In genomic region chr3:135887856-135888155, GRCm38 (mm10) we compare ENCODE assay signal across 13 mouse cellular contexts.
DNase-seq lines count a peak whose midpoint lies in the region; ATAC-seq lines count a peak whose summit lies in the region.
"Had no signal": no experiment of that assay in that cellular context is flagged by ENCODE, and none has a peak within 500 bp of the region (broad histone marks: within the 10 kb centered on the region; RNA-seq: fewer than 3 reads in every experiment).

No protein-coding gene starts in this region.

- ATAC-seq in hindbrain, embryonic 14.5 days (ENCODE audit: low FRiP score), result peak; percentile 69; the same call in 1 of the 2 replicates
- peak; percentile 87 for ATAC-seq in midbrain, embryonic 14.5 days (ENCODE audit: low FRiP score, low TSS enrichment)

- H3K4me2 ChIP-seq in hindbrain, embryonic 14.5 days (replicated peaks), result peak overlapping the region; percentile 10; the same call in 1 of the 2 replicates
- no peak overlapping the region for H3K4me2 ChIP-seq in midbrain, embryonic 14.5 days (ENCODE audit: low read length)
- H3K4me2 ChIP-seq: embryonic facial prominence, embryonic 15.5 days; heart, embryonic 11.5 days; liver, embryonic 15.5 days had no signal

- peaks cover 13% of the 10 kb centered on the region for H3K4me1 ChIP-seq in forebrain, embryonic 10.5 days
- H3K4me1 ChIP-seq in hindbrain, embryonic 14.5 days (replicated peaks; ENCODE audit: control insufficient read depth, insufficient read depth, low read length), result peaks cover 8% of the 10 kb centered on the region
- peaks cover 7% of the 10 kb centered on the region for H3K4me1 ChIP-seq in midbrain, embryonic 14.5 days (ENCODE audit: control insufficient read depth, insufficient read depth, low read length)
- H3K4me1 ChIP-seq: embryonic facial prominence, embryonic 15.5 days; liver, embryonic 15.5 days had no signal

- no peaks in the 10 kb centered on the region for H3K36me3 ChIP-seq in forebrain, embryonic 10.5 days (replicated peaks)
- no peaks in the 10 kb centered on the region for H3K36me3 ChIP-seq in hindbrain, embryonic 14.5 days (replicated peaks; ENCODE audit: control insufficient read depth, insufficient read depth)
- no peaks in the 10 kb centered on the region for H3K36me3 ChIP-seq in midbrain, embryonic 14.5 days (ENCODE audit: control insufficient read depth, insufficient read depth, low read length)
- H3K36me3 ChIP-seq: embryonic facial prominence, embryonic 15.5 days; limb, embryonic 10.5 days had no signal

- DNase-seq in embryo, embryonic 10.5 days (ENCODE audit: low spot score), result peak; percentile 23
- no peak for DNase-seq in forebrain, embryonic 10.5 days (ENCODE audit: extremely low spot score, low spot score)
- DNase-seq in hindbrain, embryonic 14.5 days (ENCODE audit: low spot score), result no peak
- DNase-seq in midbrain, embryonic 14.5 days, result peak; percentile 62
- no peak for DNase-seq in urinary bladder, adult 2 months (ENCODE audit: low spot score)
- no peak for DNase-seq in right cerebral cortex, postnatal 36 days (ENCODE audit: low spot score in 2 of 2)
- DNase-seq in thymus, postnatal 4 days, result no peak
- DNase-seq: cerebellum, adult 18-20 months; kidney, postnatal 36 days had no signal

- H3K9me3 ChIP-seq in forebrain, embryonic 10.5 days, result no peaks in the 10 kb centered on the region
- no peaks in the 10 kb centered on the region for H3K9me3 ChIP-seq in hindbrain, embryonic 14.5 days (ENCODE audit: control insufficient read depth, low read length)
- no peaks in the 10 kb centered on the region for H3K9me3 ChIP-seq in midbrain, embryonic 14.5 days (ENCODE audit: control insufficient read depth, low read length)
- H3K9me3 ChIP-seq: embryonic facial prominence, embryonic 15.5 days; limb, embryonic 10.5 days; liver, embryonic 15.5 days had no signal

- H3K4me3 ChIP-seq in forebrain, embryonic 10.5 days, result no peak overlapping the region
- H3K4me3 ChIP-seq in hindbrain, embryonic 14.5 days (replicated peaks; ENCODE audit: low read length), result no peak overlapping the region
- H3K4me3 ChIP-seq in midbrain, embryonic 14.5 days (replicated peaks; ENCODE audit: low read depth, low read length), result no peak overlapping the region
- H3K4me3 ChIP-seq: embryonic facial prominence, embryonic 15.5 days; limb, embryonic 10.5 days; liver, embryonic 15.5 days had no signal

- WGBS in forebrain, embryonic 10.5 days, result 45% methylated on average over 5 of the region's 5 CpGs
- WGBS in hindbrain, embryonic 14.5 days, result 19% methylated on average over 5 of the region's 5 CpGs
- WGBS in midbrain, embryonic 14.5 days, result 22% methylated on average over 5 of the region's 5 CpGs

- H3K27me3 ChIP-seq in forebrain, embryonic 10.5 days (ENCODE audit: poor library complexity, severe bottlenecking), result no peaks in the 10 kb centered on the region
- H3K27me3 ChIP-seq in hindbrain, embryonic 14.5 days (ENCODE audit: control insufficient read depth, insufficient read depth, low read length), result no peaks in the 10 kb centered on the region
- no peaks in the 10 kb centered on the region for H3K27me3 ChIP-seq in midbrain, embryonic 14.5 days (ENCODE audit: control insufficient read depth, insufficient read depth, low read length)
- H3K27me3 ChIP-seq: embryonic facial prominence, embryonic 15.5 days; liver, embryonic 15.5 days had no signal

- H3K27ac ChIP-seq in forebrain, embryonic 10.5 days, result peak overlapping the region; percentile 73
- H3K27ac ChIP-seq in hindbrain, embryonic 14.5 days, result peak overlapping the region; percentile 10; the same call in 1 of the 2 replicates
- no peak overlapping the region; the same call in 1 of the 2 replicates for H3K27ac ChIP-seq in midbrain, embryonic 14.5 days (replicated peaks; ENCODE audit: low read depth, low read length)
- H3K27ac ChIP-seq: embryonic facial prominence, embryonic 15.5 days; limb, embryonic 10.5 days; liver, embryonic 15.5 days had no signal

- H3K9ac ChIP-seq in hindbrain, embryonic 14.5 days, result no peak overlapping the region; the same call in 1 of the 2 replicates
- H3K9ac ChIP-seq in midbrain, embryonic 14.5 days (replicated peaks; ENCODE audit: low read length), result no peak overlapping the region
- H3K9ac ChIP-seq: embryonic facial prominence, embryonic 15.5 days; liver, embryonic 15.5 days had no signal

Comparison
In these comparisons a context has a peak if more than half of its experiments do, and no peak if none do; other contexts are left out.
1. DNase-seq: peak in embryo, embryonic 10.5 days (single experiment) and midbrain, embryonic 14.5 days (single experiment); none in forebrain, embryonic 10.5 days (single experiment), hindbrain, embryonic 14.5 days (single experiment), urinary bladder, adult 2 months (single experiment), right cerebral cortex, postnatal 36 days (0 of 2) and thymus, postnatal 4 days (single experiment).